Mouse (Mus musculus): Measurements from ENCODE around the gene Camkk2.

Camkk2 gene

GRCm38 (mm10) chr5:122704571-122704970 is 74.6 kb downstream of the Camkk2 start:
- in situ Hi-C loops (cut with MboI; ENCODE audit: unreplicated experiment in 2 of 2) = no loop called here

- in situ Hi-C loops (cut with MboI; ENCODE audit: unreplicated experiment in 2 of 2) = no loop called here
Measured at GRCm38 (mm10) chr5:122703574-122703973, 75.6 kb downstream of the Camkk2 start.

- in situ Hi-C loops (cut with MboI; ENCODE audit: unreplicated experiment in 2 of 2) = no loop called here
Measured at GRCm38 (mm10) chr5:122702156-122702555, 77.1 kb downstream of the Camkk2 start.

GRCm38 (mm10) chr5:122700837-122701212 is 78.4 kb downstream of the Camkk2 start:
- in situ Hi-C loops (cut with MboI; ENCODE audit: unreplicated experiment in 2 of 2) = no loop called here

GRCm38 (mm10) chr5:122700109-122700836 is 78.9 kb downstream of the Camkk2 start:
- in situ Hi-C loops (cut with MboI; ENCODE audit: unreplicated experiment in 2 of 2) = no loop called here

- in situ Hi-C loops (cut with MboI; ENCODE audit: unreplicated experiment in 2 of 2) = no loop called here
Measured at GRCm38 (mm10) chr5:122698701-122699060, 80.5 kb downstream of the Camkk2 start.

- in situ Hi-C loops (cut with MboI; ENCODE audit: unreplicated experiment in 2 of 2) = no loop called here
Measured at GRCm38 (mm10) chr5:122698041-122698700, 81.0 kb downstream of the Camkk2 start.

GRCm38 (mm10) chr5:122695516-122695915 is 83.7 kb downstream of the Camkk2 start:
- in situ Hi-C loops (cut with MboI; ENCODE audit: unreplicated experiment in 2 of 2) = no loop called here

GRCm38 (mm10) chr5:122693431-122694207 is 85.6 kb downstream of the Camkk2 start:
- in situ Hi-C loops (cut with MboI; ENCODE audit: unreplicated experiment in 2 of 2) = no loop called here

GRCm38 (mm10) chr5:122690486-122690885 is 88.7 kb downstream of the Camkk2 start:
- in situ Hi-C loops (cut with MboI; ENCODE audit: unreplicated experiment in 2 of 2) = no loop called here

GRCm38 (mm10) chr5:122689153-122689552 is 90.1 kb downstream of the Camkk2 start:
- in situ Hi-C loops (cut with MboI; ENCODE audit: unreplicated experiment in 2 of 2) = no loop called here

- in situ Hi-C loops (cut with MboI; ENCODE audit: unreplicated experiment in 2 of 2) = no loop called here
Measured at GRCm38 (mm10) chr5:122687391-122687790, 91.8 kb downstream of the Camkk2 start.

GRCm38 (mm10) chr5:122683926-122684325 is 95.3 kb downstream of the Camkk2 start:
- in situ Hi-C loops (cut with MboI; ENCODE audit: unreplicated experiment in 2 of 2) = no loop called here

- in situ Hi-C loops (cut with MboI; ENCODE audit: unreplicated experiment in 2 of 2) = no loop called here
Measured at GRCm38 (mm10) chr5:122681276-122681675, 97.9 kb downstream of the Camkk2 start.
